Mouse (Mus musculus) layer of hippocampus, postnatal 36 days (tissue): Measurements from ENCODE around the gene Rnf144a. TPM values are rescaled to one million over a fixed set of nuclear protein-coding genes. Genes with fewer than 3 reads are reported as not detected.

Experiments used
- DNase-seq, 2 experiments: peaks; one replicate each; pipeline ENCODE4 v3.0.0; 2022
- total RNA-seq, 2 experiments: library from RNA; stranded (reverse); gene quantifications; 2 replicates each; pipeline ENCODE4 v1.2.3; 2021

Gene Rnf144a
- total RNA-seq, 2 experiments from 2014 or later = 22.6 to 23.8 TPM

- DNase-seq = no peak
Observed at GRCm38 (mm10) chr12:26408707-26409106, 6.3 kb downstream of the Rnf144a start.

- peak; percentile 55 to 63 for DNase-seq
Observed at GRCm38 (mm10) chr12:26404781-26405702, 10.0 kb downstream of the Rnf144a start.

GRCm38 (mm10) chr12:26403372-26404125 lies 11.5 kb downstream of the Rnf144a start:
- DNase-seq = no peak

- DNase-seq = no peak
Observed at GRCm38 (mm10) chr12:26401696-26402470, 13.2 kb downstream of the Rnf144a start.

GRCm38 (mm10) chr12:26401254-26401653 lies 13.8 kb downstream of the Rnf144a start:
- no peak for DNase-seq

- DNase-seq = no peak
Observed at GRCm38 (mm10) chr12:26400762-26401161, 14.3 kb downstream of the Rnf144a start.

- no peak for DNase-seq
Observed at GRCm38 (mm10) chr12:26399391-26399790, 15.7 kb downstream of the Rnf144a start.

- no peak for DNase-seq
Observed at GRCm38 (mm10) chr12:26398597-26398996, 16.5 kb downstream of the Rnf144a start.

- no peak for DNase-seq
Observed at GRCm38 (mm10) chr12:26394485-26395470, 20.3 kb downstream of the Rnf144a start.

GRCm38 (mm10) chr12:26393291-26393690 lies 21.8 kb downstream of the Rnf144a start:
- DNase-seq = no peak

GRCm38 (mm10) chr12:26391162-26391561 lies 23.9 kb downstream of the Rnf144a start:
- no peak for DNase-seq

GRCm38 (mm10) chr12:26387523-26387922 lies 27.5 kb downstream of the Rnf144a start:
- DNase-seq = no peak

- DNase-seq = peak in 1 of 2 experiments; percentile 49
Observed at GRCm38 (mm10) chr12:26386947-26387346, 28.1 kb downstream of the Rnf144a start.

- no peak for DNase-seq
Observed at GRCm38 (mm10) chr12:26386189-26386588, 28.9 kb downstream of the Rnf144a start.

GRCm38 (mm10) chr12:26385735-26386134 lies 29.3 kb downstream of the Rnf144a start:
- DNase-seq = no peak

GRCm38 (mm10) chr12:26381730-26382129 lies 33.3 kb downstream of the Rnf144a start:
- DNase-seq = no peak

GRCm38 (mm10) chr12:26379797-26380196 lies 35.3 kb downstream of the Rnf144a start:
- DNase-seq = no peak

- DNase-seq = no peak
Observed at GRCm38 (mm10) chr12:26377691-26378090, 37.4 kb downstream of the Rnf144a start.

- DNase-seq = no peak
Observed at GRCm38 (mm10) chr12:26376541-26377323, 38.3 kb downstream of the Rnf144a start.

- no peak for DNase-seq
Observed at GRCm38 (mm10) chr12:26373721-26374120, 41.3 kb downstream of the Rnf144a start.
